Mouse (Mus musculus) forebrain, embryonic 13.5 days (tissue): ENCODE results near the gene Zbed4. TPM values are rescaled to one million over a fixed set of nuclear protein-coding genes. Genes with fewer than 3 reads are reported as not detected.

Source experiments
- ATAC-seq: fragments of 200-750 bp; cut with Nextera tagmentation; 2 replicates; pipeline ENCODE4 v1.8.0; 2017
- H3K27ac ChIP-seq: fragments of 300-500 bp; sonication (generic); 2 replicates; pipeline ENCODE4 v1.5.1; 2015; ENCODE audit warnings: inconsistent platforms, mild to moderate bottlenecking, moderate library complexity
- H3K27me3 ChIP-seq: fragments of 300-500 bp; sonication (generic); 2 replicates; pipeline ENCODE4 v1.6.1; 2015; ENCODE audit warnings: mild to moderate bottlenecking, inconsistent platforms
- H3K36me3 ChIP-seq: fragments of 300-500 bp; sonication (generic); 2 replicates; pipeline ENCODE4 v1.6.1; 2015; ENCODE audit warnings: mild to moderate bottlenecking, inconsistent platforms; ENCODE audit not compliant: poor library complexity, severe bottlenecking
- H3K4me1 ChIP-seq: fragments of 300-500 bp; sonication (generic); 2 replicates; pipeline ENCODE4 v1.6.1; 2015; ENCODE audit warnings: inconsistent platforms
- H3K4me2 ChIP-seq: fragments of 300-500 bp; sonication (generic); 2 replicates; pipeline ENCODE4 v1.6.1; 2015; ENCODE audit warnings: inconsistent platforms, mild to moderate bottlenecking, moderate library complexity
- H3K4me3 ChIP-seq: fragments of 300-500 bp; sonication (generic); 2 replicates; pipeline ENCODE4 v1.5.1; 2015; ENCODE audit warnings: mild to moderate bottlenecking, inconsistent platforms
- H3K9ac ChIP-seq: fragments of 300-500 bp; sonication (generic); 2 replicates; pipeline ENCODE4 v1.6.1; 2015; ENCODE audit warnings: mild to moderate bottlenecking, inconsistent platforms
- H3K9me3 ChIP-seq: fragments of 300-500 bp; sonication (generic); replicated peaks from 2 replicates; pipeline ENCODE4 v1.6.1; 2016; ENCODE audit warnings: inconsistent platforms
- WGBS: fragments of 180-500 bp; shearing (Covaris S2); methylation state at CpG from one replicate; pipeline ENCODE4 v1.1.7; 2015; 5-methylcytosine and 5-hydroxymethylcytosine counted together
- polyA plus RNA-seq: library from polyadenylated mRNA; unstranded; fragments of >200 nt; fragmentation: Nextera tagmentation; extraction: Ambion mirVana; gene quantifications from 2 replicates; pipeline ENCODE4 v1.2.1, GENCODE M21; 2015

Gene Zbed4
- polyA plus RNA-seq, 1 experiment from 2014 or later, result 29.1 TPM

GRCm38 (mm10) chr15:88832536-88832935, 81.1 kb downstream of the Zbed4 start:
- no peak overlapping the region for H3K4me2 ChIP-seq
- no peaks in the 10 kb centered on the region for H3K27me3 ChIP-seq
- ATAC-seq, result no peak
- no peaks in the 10 kb centered on the region for H3K9me3 ChIP-seq
- no peak overlapping the region for H3K4me3 ChIP-seq
- no peak overlapping the region for H3K9ac ChIP-seq
- H3K4me1 ChIP-seq, result peaks cover 10% of the 10 kb centered on the region
- H3K36me3 ChIP-seq, result 0 out of 2 replicates have a peak, but pooled peaks cover 3% of the 10 kb centered on the region
- H3K27ac ChIP-seq, result no peak overlapping the region
- WGBS, result 86% methylated on average over 9 of the region's 9 CpGs

Other genes starting within 250 kb of the Zbed4 start
- gene Zdhhc25, start 151.4 kb upstream of the Zbed4 start, polyA plus RNA-seq, result not detected in 2 replicates
- 30.5 TPM in 2 replicates for gene Brd1, start 17.4 kb upstream of the Zbed4 start, polyA plus RNA-seq
- gene Alg12, start 67.7 kb downstream of the Zbed4 start, polyA plus RNA-seq, result 7.6 and 9.5 TPM in 2 replicates
- gene Creld2, start 68.0 kb downstream of the Zbed4 start, polyA plus RNA-seq, result 62.2 and 63.6 TPM in 2 replicates
- gene Pim3, start 110.5 kb downstream of the Zbed4 start, polyA plus RNA-seq, result 42.7 and 49.4 TPM in 2 replicates
- 0.13 TPM in 1 of 2 replicates, not detected in the other for gene Ttll8, start 202.8 kb downstream of the Zbed4 start, polyA plus RNA-seq
- gene Mlc1, start 227.3 kb downstream of the Zbed4 start, polyA plus RNA-seq, result 20.9 and 23.8 TPM in 2 replicates
- gene Mov10l1, start 231.2 kb downstream of the Zbed4 start, polyA plus RNA-seq, result not detected in 2 replicates